Mouse (Mus musculus): Measurements from ENCODE around the gene Taar2.
A peak's percentile ranks its signal among the peaks of the same experiment; 100 is the strongest.

The Taar2 gene

GRCm38 (mm10) chr10:23978901-23979705 lies 40.7 kb downstream of the Taar2 start:
- peak; percentile 75 to 86 for DNase-seq (ENCODE audit: low spot score in 2 of 2)

DNA sequence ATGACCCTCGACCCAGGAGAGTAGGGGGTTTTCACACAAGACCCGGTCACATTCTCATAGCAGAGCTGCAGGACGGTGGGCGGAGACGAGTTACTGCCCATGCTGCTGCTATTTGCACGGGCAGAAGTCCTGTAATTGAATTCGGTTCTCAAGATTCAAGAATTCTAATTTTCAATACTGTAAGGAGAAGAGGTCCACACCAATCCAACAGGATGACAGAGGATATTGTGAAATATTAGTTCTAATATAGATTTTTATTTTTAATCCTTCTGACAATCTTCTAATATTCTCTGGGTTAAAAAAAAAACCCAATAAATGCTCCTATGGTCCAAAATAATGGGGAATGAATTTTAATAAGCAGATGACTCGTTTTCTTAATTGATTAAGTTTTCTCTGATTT lies 47.2 kb downstream of the Taar2 start, which contains the start of gene Taar6:
Gene Taar6, minus strand, starts transcription at position 101 of the 400 bp plus-strand sequence.
- no peak for DNase-seq (ENCODE audit: low spot score in 2 of 2)

DNA sequence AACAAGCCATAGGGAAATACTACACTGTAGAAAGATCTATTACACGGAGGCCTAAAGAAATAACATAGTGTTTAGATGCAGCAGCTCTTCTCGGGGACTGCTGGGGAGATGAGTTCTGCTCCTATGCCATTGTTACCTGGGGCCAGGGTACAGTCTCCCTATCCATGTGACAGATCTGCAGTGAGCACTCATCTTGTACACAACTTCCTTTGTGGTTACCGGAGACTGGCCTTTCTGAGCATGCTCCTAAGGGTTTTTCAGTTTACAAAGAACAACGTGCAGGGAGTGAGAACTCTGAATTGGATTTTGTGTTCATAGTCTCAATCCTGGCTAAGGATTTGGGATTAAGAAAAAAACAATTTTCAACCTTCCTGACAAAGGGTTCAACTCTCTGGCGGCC lies 48.0 kb downstream of the Taar2 start:
- no peak for DNase-seq (ENCODE audit: low spot score in 2 of 2)

Measured in right cerebral cortex, postnatal 10 days (tissue).